Comparison of ENCODE assay signal across 16 mouse cellular contexts in genomic region chr10:95630726-95631345, GRCm38 (mm10). TPM values are rescaled to one million over a fixed set of nuclear protein-coding genes. Genes with fewer than 3 reads are reported as not detected.
DNase-seq lines count a peak whose midpoint lies in the region; ATAC-seq lines count a peak whose summit lies in the region.
"Had no signal": no experiment of that assay in that cellular context is flagged by ENCODE, and none has a peak within 500 bp of the region (broad histone marks: within the 10 kb centered on the region; RNA-seq: fewer than 3 reads in every experiment).

No protein-coding gene starts in this region.

- WGBS in limb, embryonic 10.5 days: 89% methylated on average over 10 of the region's 10 CpGs

- no peak for ATAC-seq in cerebellum, adult (ENCODE audit: insufficient number of reproducible peaks, low FRiP score, low TSS enrichment)

- H3K27ac ChIP-seq in limb, embryonic 10.5 days: 0 out of 2 replicates have a peak overlapping the region, but pooled peaks have one; percentile 42
- H3K27ac ChIP-seq: forebrain, embryonic 12.5 days; limb, embryonic 12.5 days; neural tube, embryonic 15.5 days had no signal

- H3K27me3 ChIP-seq in limb, embryonic 10.5 days (ENCODE audit: low read depth, poor library complexity, severe bottlenecking): no peaks in the 10 kb centered on the region
- H3K27me3 ChIP-seq: forebrain, embryonic 12.5 days; limb, embryonic 12.5 days; neural tube, embryonic 15.5 days had no signal

- no peaks in the 10 kb centered on the region for H3K9me3 ChIP-seq in limb, embryonic 10.5 days (replicated peaks)
- H3K9me3 ChIP-seq: forebrain, embryonic 12.5 days; limb, embryonic 12.5 days; megakaryocyte, embryonic 14.5 days; neural tube, embryonic 15.5 days had no signal

- no peak overlapping the region for H3K4me3 ChIP-seq in limb, embryonic 10.5 days
- H3K4me3 ChIP-seq: forebrain, embryonic 12.5 days; limb, embryonic 12.5 days; megakaryocyte, embryonic 14.5 days; neural tube, embryonic 15.5 days had no signal

- H3K36me3 ChIP-seq in limb, embryonic 10.5 days: no peaks in the 10 kb centered on the region
- H3K36me3 ChIP-seq: forebrain, embryonic 12.5 days; limb, embryonic 12.5 days; neural tube, embryonic 15.5 days had no signal

- peak; percentile 48 for DNase-seq in gastrocnemius, adult 18-20 months (ENCODE audit: low spot score)
- no peak for DNase-seq in gastrocnemius, postnatal 25 days
- DNase-seq in 3T3-L1 (ENCODE audit: low read depth, low spot score): peak; percentile 93
- DNase-seq in c-Kit-positive CD71-positive TER-119-positive erythroid progenitor cells, embryonic 14.5 days (ENCODE audit: low spot score): peak; percentile 12
- no peak for DNase-seq in limb, embryonic 10.5 days (ENCODE audit: low spot score)
- no peak for DNase-seq in ovary, postnatal 14 days (ENCODE audit: low spot score)
- DNase-seq in urinary bladder, postnatal 14 days (ENCODE audit: low spot score): no peak
- DNase-seq: B cell, adult 2 months; kidney, postnatal 4 days; spleen, adult 18-20 months had no signal

- no peaks in the 10 kb centered on the region for H3K4me1 ChIP-seq in limb, embryonic 10.5 days
- H3K4me1 ChIP-seq: forebrain, embryonic 12.5 days; limb, embryonic 12.5 days; neural tube, embryonic 15.5 days had no signal

RNA-seq across cellular contexts. Expression of gene Anapc15-ps, which starts 42.4 kb away (rescaled TPM):
- total RNA-seq in gastrocnemius, adult 18-20 months (2021): not detected
- not detected for total RNA-seq in gastrocnemius, postnatal 25 days (2021)
- polyA plus RNA-seq in limb, embryonic 10.5 days (2016; fragmentation: Nextera tagmentation; extraction: Ambion mirVana): not detected in 2 replicates
- polyA plus RNA-seq: forebrain, embryonic 12.5 days; limb, embryonic 12.5 days; neural tube, embryonic 15.5 days; thymus, postnatal 0 days had no signal

Comparison
In these comparisons a context has a peak if more than half of its experiments do, and no peak if none do; other contexts are left out.
1. DNase-seq: peak in gastrocnemius, adult 18-20 months (single experiment), 3T3-L1 (single experiment) and c-Kit-positive CD71-positive TER-119-positive erythroid progenitor cells, embryonic 14.5 days (single experiment); none in gastrocnemius, postnatal 25 days (single experiment), limb, embryonic 10.5 days (single experiment), ovary, postnatal 14 days (single experiment) and urinary bladder, postnatal 14 days (single experiment).